Mouse (Mus musculus) hematopoietic stem cell, adult 5-6 weeks (primary cell): ENCODE measurements around the gene Cdhr4. TPM values are rescaled to one million over a fixed set of nuclear protein-coding genes. Genes with fewer than 3 reads are reported as not detected.

ENCODE experiments used
- ATAC-seq, 2 experiments: fragments of 125-278 bp in 1 of 2; replicated peaks in 1 of 2; 2 replicates each; pipeline ENCODE4 v1.8.0; 2016 to 2017; ENCODE audit warnings: inconsistent platforms in 2 of 2, mild to moderate bottlenecking in 2 of 2, moderate number of reproducible peaks in 2 of 2, low read depth in 1 of 2, moderate TSS enrichment in 1 of 2; ENCODE audit not compliant: low FRiP score in 2 of 2, poor library complexity in 2 of 2, severe bottlenecking in 2 of 2, insufficient read depth in 1 of 2, low TSS enrichment in 1 of 2
- total RNA-seq: library from RNA; stranded (forward); fragments of 172-1452, 232-1000 nt; gene quantifications from 2 replicates; pipeline ENCODE4 v1.2.3, GENCODE M21; 2017

Cdhr4 gene
- total RNA-seq, 1 experiment from 2014 or later = 3.3 TPM

DNA sequence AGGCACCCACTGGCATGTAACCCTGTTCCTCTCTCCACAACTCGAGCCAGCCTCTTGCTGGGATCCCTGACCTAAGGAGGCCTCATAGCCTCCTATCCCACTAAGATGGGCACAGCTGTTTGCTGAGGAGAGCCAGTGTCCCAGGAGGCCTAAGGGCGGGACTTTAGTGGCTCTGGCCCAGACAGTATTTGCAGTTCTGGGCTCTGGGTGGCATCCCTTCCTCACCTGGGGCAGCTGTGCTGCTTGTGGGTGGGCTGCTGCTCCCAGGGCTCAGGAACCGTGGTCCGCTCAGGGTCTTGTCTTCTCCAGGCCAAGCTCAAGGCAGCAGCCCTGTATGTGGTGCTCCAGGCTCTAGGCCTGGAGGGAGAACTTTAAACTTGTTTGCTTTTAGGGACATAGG is 54.3 kb downstream of the Cdhr4 start:
- ATAC-seq = no peak

GRCm38 (mm10) chr9:108047601-108048565 is 55.6 kb downstream of the Cdhr4 start:
- ATAC-seq = no peak

GRCm38 (mm10) chr9:108048566-108048955 is 56.3 kb downstream of the Cdhr4 start:
- ATAC-seq = no peak

- peak; percentile 88 for ATAC-seq
These were observed 56.7 kb downstream of the Cdhr4 start, which contains the start of gene Gmppb for GRCm38 (mm10) chr9:108049016-108049455. Gene Gmppb, plus strand, starts transcription at chr9:108049242.

Other genes starting within 250 kb of the Cdhr4 start
- 309 and 331 TPM in 2 replicates for gene Rbm5, start 221.5 kb upstream of the Cdhr4 start, total RNA-seq
- gene Rbm6, start 119.3 kb upstream of the Cdhr4 start, total RNA-seq = 165 and 170 TPM in 2 replicates
- 11.5 and 12.3 TPM in 2 replicates for gene Mon1a, start 104.3 kb upstream of the Cdhr4 start, total RNA-seq
- gene Mst1r, start 85.6 kb upstream of the Cdhr4 start, total RNA-seq = 0.25 TPM in 1 of 2 replicates, not detected in the other
- not detected in 2 replicates for gene Actl11, start 64.0 kb upstream of the Cdhr4 start, total RNA-seq
- 0.25 and 0.38 TPM in 2 replicates for gene Camkv, start 56.8 kb upstream of the Cdhr4 start, total RNA-seq
- gene Traip, start 42.4 kb upstream of the Cdhr4 start, total RNA-seq = 19.3 and 40.1 TPM in 2 replicates
- 103 and 121 TPM in 2 replicates for gene Uba7, start 17.0 kb upstream of the Cdhr4 start, total RNA-seq
- gene Gm20661, start 9.4 kb upstream of the Cdhr4 start, total RNA-seq = 2.2 and 2.3 TPM in 2 replicates
- 49.9 and 50.4 TPM in 2 replicates for gene Inka1, start 6.6 kb upstream of the Cdhr4 start, total RNA-seq
- 1.6 TPM in 1 of 2 replicates, not detected in the other for gene Gm20662, start 3.9 kb downstream of the Cdhr4 start, total RNA-seq
- gene Ip6k1, start 10.0 kb downstream of the Cdhr4 start, total RNA-seq = 45.7 and 127 TPM in 2 replicates
- gene Gmppb, start 56.7 kb downstream of the Cdhr4 start, total RNA-seq = 10.8 and 16.2 TPM in 2 replicates
- 1.9 and 3.4 TPM in 2 replicates for gene Amigo3, start 60.7 kb downstream of the Cdhr4 start, total RNA-seq
- gene Mst1, start 87.9 kb downstream of the Cdhr4 start, total RNA-seq = not detected in 2 replicates
- 35.1 and 40.5 TPM in 2 replicates for gene Rnf123, start 90.8 kb downstream of the Cdhr4 start, total RNA-seq
- gene Apeh, start 102.1 kb downstream of the Cdhr4 start, total RNA-seq = 90.6 and 109 TPM in 2 replicates
- gene Bsn, start 197.9 kb downstream of the Cdhr4 start, total RNA-seq = 2.7 and 3.6 TPM in 2 replicates